Mouse (Mus musculus) liver, postnatal 0 days (tissue): ENCODE results near the gene Gm10153. TPM values are rescaled to one million over a fixed set of nuclear protein-coding genes. Genes with fewer than 3 reads are reported as not detected.
"Not testable (repeated sequence)": the region's sequence is repeated elsewhere in the genome, so short reads cannot be mapped to it uniquely, and the experiment has no call there.

Experiments
- ATAC-seq: fragments of 200-750 bp; cut with Nextera tagmentation; 2 replicates; pipeline ENCODE4 v1.8.0; 2017; ENCODE audit warnings: mild to moderate bottlenecking, moderate library complexity
- DNase-seq: peaks from one replicate; pipeline ENCODE4 v3.0.0-alpha.2; 2016
- H3K27ac ChIP-seq: fragments of 300-500 bp; sonication (generic); 2 replicates; pipeline ENCODE4 v1.5.1; 2014; ENCODE audit warnings: antibody characterized with exemption, moderate library complexity, mild to moderate bottlenecking, low read depth
- H3K27me3 ChIP-seq: fragments of 300-500 bp; sonication (generic); 2 replicates; pipeline ENCODE4 v1.6.1; 2014; ENCODE audit warnings: low read length, control low read depth, mixed read lengths; ENCODE audit not compliant: insufficient read depth
- H3K36me3 ChIP-seq: fragments of 300-500 bp; sonication (generic); replicated peaks from 2 replicates; pipeline ENCODE4 v1.6.1; 2014; ENCODE audit warnings: mild to moderate bottlenecking, control low read depth, low read length, moderate library complexity, mixed read lengths; ENCODE audit not compliant: insufficient read depth
- H3K4me1 ChIP-seq: fragments of 300-500 bp; sonication (generic); 2 replicates; pipeline ENCODE4 v1.6.1; 2014; ENCODE audit warnings: antibody characterized with exemption, mild to moderate bottlenecking, control low read depth; ENCODE audit not compliant: insufficient read depth
- H3K4me2 ChIP-seq: fragments of 300-500 bp; sonication (generic); 2 replicates; pipeline ENCODE4 v1.6.1; 2014; ENCODE audit warnings: low read depth, mild to moderate bottlenecking, low read length, moderate library complexity, mixed read lengths
- H3K4me3 ChIP-seq: fragments of 300-500 bp; sonication (generic); 2 replicates; pipeline ENCODE4 v1.5.1; 2014; ENCODE audit warnings: low read depth, low read length
- H3K9ac ChIP-seq: fragments of 300-500 bp; sonication (generic); replicated peaks from 2 replicates; pipeline ENCODE4 v1.6.1; 2014; ENCODE audit warnings: mild to moderate bottlenecking, moderate library complexity
- H3K9me3 ChIP-seq: fragments of 300-500 bp; sonication (generic); 2 replicates; pipeline ENCODE4 v1.6.1; 2016; ENCODE audit warnings: mild to moderate bottlenecking, control low read depth, low read length, mixed read lengths
- CTCF ChIP-seq: sonication (generic); IDR thresholded peaks from 2 replicates; pipeline ENCODE4 v1.5.1; 2016; ENCODE audit warnings: antibody characterized with exemption, low read depth
- EP300 ChIP-seq: IDR thresholded peaks from 2 replicates; pipeline ENCODE4 v1.6.1; 2016; ENCODE audit warnings: antibody characterized with exemption, low read depth, mild to moderate bottlenecking
- WGBS: fragments of 180-500 bp; shearing (Covaris S2); extraction: QIAGEN DNeasy Blood & Tissue Kit; methylation state at CpG from one replicate; pipeline ENCODE4 v1.1.7; 2014; ENCODE audit not compliant: insufficient replicate concordance; 5-methylcytosine and 5-hydroxymethylcytosine counted together
- polyA plus RNA-seq: library from polyadenylated mRNA; unstranded; fragments of >200 nt; fragmentation: Nextera tagmentation; extraction: Ambion mirVana; gene quantifications from 2 replicates; pipeline ENCODE4 v1.2.1, GENCODE M21; 2015

Gene Gm10153
- polyA plus RNA-seq, 1 experiment from 2014 or later, result not detected

- Histone ChIP-seq H3K4me3 (no peak overlapping the region), H3K27ac (no peak overlapping the region), H3K9ac (no peak overlapping the region), H3K4me2 (no peak overlapping the region), H3K36me3 (no peaks in the 10 kb centered on the region), H3K4me1 (no peaks in the 10 kb centered on the region), H3K27me3 (no peaks in the 10 kb centered on the region), H3K9me3 (no peaks in the 10 kb centered on the region)
- DNase-seq (no peak), ATAC-seq (no peak)
- WGBS, result 46% methylated on average over 3 of the region's 3 CpGs
- TF ChIP-seq CTCF (peak; percentile 71), EP300 (no peak)
These were observed 20.4 kb downstream of the Gm10153 start for GRCm38 (mm10) chr7:142169836-142170235.

GRCm38 (mm10) chr7:142165639-142166038 is 24.6 kb downstream of the Gm10153 start, which contains the start of gene Gm4553:
Gm4553 (minus strand) TSS chr7:142165739.
- H3K27ac ChIP-seq, H3K9me3 ChIP-seq, H3K4me2 ChIP-seq, H3K4me1 ChIP-seq, DNase-seq, H3K4me3 ChIP-seq, H3K36me3 ChIP-seq, H3K27me3 ChIP-seq, H3K9ac ChIP-seq, ATAC-seq: not testable (repeated sequence)

DNA sequence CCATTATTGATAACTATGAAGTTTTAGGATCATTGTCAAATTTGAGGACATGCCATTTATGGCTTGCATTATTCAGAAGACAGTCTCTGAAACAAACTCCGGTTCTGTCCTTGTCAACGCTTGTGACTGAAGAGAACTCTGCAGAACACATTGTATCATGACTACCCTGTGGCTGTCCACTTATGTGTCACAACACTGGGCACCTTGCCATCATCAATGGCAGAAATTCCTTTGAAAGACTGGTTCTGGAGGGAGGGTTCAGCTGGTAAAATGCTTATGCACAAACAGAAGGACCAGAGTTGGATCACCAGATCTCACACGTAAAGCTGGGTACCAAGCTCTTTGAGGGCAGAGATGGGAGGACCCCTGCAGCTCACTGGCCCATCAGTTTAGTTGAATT is 30.8 kb downstream of the Gm10153 start:
- H3K36me3 ChIP-seq, result no peaks in the 10 kb centered on the region
- H3K4me2 ChIP-seq, result no peak overlapping the region
- 85% methylated on average over 3 of the region's 3 CpGs for WGBS

GRCm38 (mm10) chr7:142157013-142157412 is 33.2 kb downstream of the Gm10153 start, which contains the start of gene Gm29735:
Gm29735 (minus strand) TSS chr7:142157113.
- not testable (repeated sequence) for ATAC-seq, H3K4me1 ChIP-seq, H3K36me3 ChIP-seq, H3K4me3 ChIP-seq, DNase-seq, H3K9me3 ChIP-seq, H3K27me3 ChIP-seq, H3K9ac ChIP-seq, H3K4me2 ChIP-seq, H3K27ac ChIP-seq
- WGBS, result 23% methylated on average over 2 of the region's 2 CpGs

More for the DNA sequence above, 30.8 kb downstream of the Gm10153 start:
- H3K4me3 ChIP-seq, result no peak overlapping the region
- no peak overlapping the region for H3K27ac ChIP-seq
- no peak overlapping the region for H3K9ac ChIP-seq
- H3K27me3 ChIP-seq, result no peaks in the 10 kb centered on the region
- no peaks in the 10 kb centered on the region for H3K4me1 ChIP-seq
- ATAC-seq, result no peak
- H3K9me3 ChIP-seq, result no peaks in the 10 kb centered on the region
- DNase-seq, result no peak
- no peak for TF ChIP-seq EP300
- no peak for TF ChIP-seq CTCF

DNA sequence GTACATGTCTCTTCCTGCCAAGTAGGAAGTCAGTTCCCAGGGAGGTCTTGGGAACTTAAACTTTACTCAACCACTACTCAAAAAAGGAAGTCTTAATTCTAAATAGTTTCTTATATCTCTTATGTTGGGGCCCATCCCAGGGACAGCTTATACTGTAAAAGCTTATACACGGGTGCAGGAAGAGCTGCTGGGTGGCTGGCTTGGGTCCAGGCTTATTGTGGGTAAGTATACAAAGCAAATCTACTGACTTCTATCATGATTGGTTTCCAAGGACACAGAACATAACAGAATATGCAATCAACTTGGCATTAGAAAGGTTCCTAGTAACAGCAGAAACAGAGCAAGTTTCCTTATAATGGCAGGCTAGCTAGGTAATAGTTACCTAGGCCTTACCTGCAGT is 34.9 kb downstream of the Gm10153 start:
- Histone ChIP-seq H3K9me3 (no peaks in the 10 kb centered on the region), H3K4me1 (no peaks in the 10 kb centered on the region), H3K27me3 (no peaks in the 10 kb centered on the region), H3K27ac (no peak overlapping the region), H3K36me3 (no peaks in the 10 kb centered on the region), H3K4me2 (no peak overlapping the region), H3K9ac (no peak overlapping the region), H3K4me3 (no peak overlapping the region)
- TF ChIP-seq EP300 (no peak), CTCF (no peak)
- 37% methylated on average over 1 of the region's 1 CpGs for WGBS
- ATAC-seq (no peak), DNase-seq (no peak)

GRCm38 (mm10) chr7:142152191-142152590 is 38.0 kb downstream of the Gm10153 start:
- no peaks in the 10 kb centered on the region for H3K4me1 ChIP-seq
- H3K27ac ChIP-seq, result no peak overlapping the region
- H3K9ac ChIP-seq, result no peak overlapping the region
- H3K27me3 ChIP-seq, result no peaks in the 10 kb centered on the region
- H3K9me3 ChIP-seq, result no peaks in the 10 kb centered on the region
- H3K36me3 ChIP-seq, result no peaks in the 10 kb centered on the region
- 70% methylated on average over 4 of the region's 4 CpGs for WGBS
- DNase-seq (no peak), ATAC-seq (no peak)
- H3K4me2 ChIP-seq, result no peak overlapping the region
- TF ChIP-seq CTCF, result no peak
- TF ChIP-seq EP300, result no peak
- H3K4me3 ChIP-seq, result no peak overlapping the region

GRCm38 (mm10) chr7:142148633-142149032 is 41.6 kb downstream of the Gm10153 start:
- Histone ChIP-seq H3K9me3 (no peaks in the 10 kb centered on the region), H3K27me3 (no peaks in the 10 kb centered on the region), H3K36me3 (no peaks in the 10 kb centered on the region), H3K27ac (no peak overlapping the region), H3K4me1 (no peaks in the 10 kb centered on the region), H3K9ac (no peak overlapping the region), H3K4me2 (no peak overlapping the region), H3K4me3 (no peak overlapping the region)
- ATAC-seq (no peak), DNase-seq (no peak)
- TF ChIP-seq CTCF (no peak), EP300 (no peak)
